Mouse (Mus musculus): ENCODE results near the gene Pbx1.

Pbx1 gene

DNA sequence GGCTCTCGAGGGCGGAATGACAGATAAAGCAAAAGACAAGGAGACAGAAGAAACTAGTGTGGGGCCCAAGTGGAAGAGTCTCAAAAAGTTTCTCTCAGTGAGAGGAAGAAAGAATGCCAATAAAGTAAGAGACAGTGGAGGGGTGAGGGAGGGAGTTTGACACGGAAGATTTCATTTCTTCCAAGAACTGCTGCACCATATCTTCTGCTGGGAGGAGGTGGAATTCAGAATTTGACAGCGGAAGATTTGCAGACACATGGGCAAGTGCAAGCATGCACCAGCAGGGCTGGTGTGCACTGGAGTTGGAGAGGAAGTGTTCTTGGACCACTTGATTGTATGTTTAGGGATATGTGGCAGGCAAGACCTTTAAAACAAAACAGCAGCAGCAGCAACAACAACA, 163.8 kb downstream of the Pbx1 start:
- DNase-seq (ENCODE audit: low spot score) = no peak

DNA sequence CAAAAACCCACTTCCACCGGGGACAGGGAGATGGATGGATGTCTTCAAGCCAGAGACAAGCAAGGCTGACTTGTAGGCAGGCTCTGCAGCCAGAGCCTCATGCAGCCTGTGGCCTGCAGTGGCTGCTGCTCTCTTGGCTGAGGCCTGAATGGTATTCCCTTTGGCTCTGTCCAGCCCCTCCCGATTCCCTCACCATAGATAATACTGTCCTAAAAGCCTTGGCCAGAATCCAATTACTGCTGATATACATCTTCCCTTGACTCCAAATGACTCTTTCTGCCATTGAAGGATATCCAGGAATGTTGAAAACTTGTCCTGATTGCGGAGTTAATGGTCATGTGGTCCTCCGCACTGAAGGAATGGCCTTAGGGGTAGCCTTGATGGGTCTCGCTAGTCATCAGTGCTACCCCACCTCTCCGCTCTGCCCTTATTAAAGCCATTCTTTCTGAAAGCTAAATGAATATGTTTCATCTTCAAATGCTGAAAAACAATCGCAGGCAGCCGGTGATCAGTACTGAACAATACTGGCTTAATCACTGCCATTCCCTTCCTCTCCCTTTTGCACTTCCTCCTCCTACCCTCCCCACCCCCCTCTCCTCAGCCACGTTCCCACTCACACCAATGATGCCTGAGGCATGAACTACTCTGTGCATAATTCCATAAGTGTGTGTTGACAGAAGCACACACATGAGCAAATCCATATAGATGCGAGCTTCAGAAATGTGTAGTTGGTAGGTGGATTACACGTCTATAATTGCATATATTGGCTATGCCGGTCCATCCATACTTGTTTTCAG, 166.3 kb downstream of the Pbx1 start:
- DNase-seq (ENCODE audit: low spot score) = no peak

DNA sequence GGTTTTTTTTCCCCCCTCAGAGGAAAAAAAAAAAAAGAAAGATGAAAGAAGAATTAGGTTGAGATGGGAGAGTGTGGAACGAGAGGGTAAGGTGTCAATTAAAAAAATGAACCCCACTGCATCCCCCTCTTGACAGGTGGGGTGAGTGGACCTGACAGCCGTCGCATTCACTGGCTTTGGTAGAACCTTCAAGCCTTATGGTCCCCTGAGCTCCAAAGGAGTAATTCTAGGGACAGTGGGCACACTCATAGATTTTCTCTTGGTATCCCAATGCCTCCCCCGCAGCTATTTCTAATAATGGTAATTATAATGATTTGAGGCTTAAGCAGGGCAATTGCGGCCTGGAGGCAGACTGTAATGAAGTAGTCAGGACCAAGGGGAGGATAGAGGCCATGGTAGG, 167.0 kb downstream of the Pbx1 start:
- no peak for DNase-seq (ENCODE audit: low spot score)

DNA sequence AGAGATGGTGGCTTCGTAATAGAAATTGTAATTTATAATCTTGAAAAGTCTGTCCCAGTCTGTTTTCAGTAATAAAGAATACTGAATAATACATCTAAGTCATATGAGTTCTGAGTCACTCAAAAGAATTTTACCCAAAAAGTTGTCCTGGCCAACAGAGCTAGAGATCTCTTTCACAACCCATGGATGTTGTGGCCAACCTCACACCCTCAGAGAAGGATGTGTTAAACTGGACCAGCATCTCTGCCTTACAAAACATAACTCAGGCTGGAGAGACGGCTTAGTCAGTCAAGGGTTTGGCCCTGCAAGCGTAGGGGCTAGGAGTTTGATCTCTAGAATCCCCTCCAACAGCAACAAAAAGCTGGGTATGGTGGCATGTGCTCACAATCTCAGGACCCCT, 171.7 kb downstream of the Pbx1 start:
- no peak for DNase-seq (ENCODE audit: low spot score)

DNA sequence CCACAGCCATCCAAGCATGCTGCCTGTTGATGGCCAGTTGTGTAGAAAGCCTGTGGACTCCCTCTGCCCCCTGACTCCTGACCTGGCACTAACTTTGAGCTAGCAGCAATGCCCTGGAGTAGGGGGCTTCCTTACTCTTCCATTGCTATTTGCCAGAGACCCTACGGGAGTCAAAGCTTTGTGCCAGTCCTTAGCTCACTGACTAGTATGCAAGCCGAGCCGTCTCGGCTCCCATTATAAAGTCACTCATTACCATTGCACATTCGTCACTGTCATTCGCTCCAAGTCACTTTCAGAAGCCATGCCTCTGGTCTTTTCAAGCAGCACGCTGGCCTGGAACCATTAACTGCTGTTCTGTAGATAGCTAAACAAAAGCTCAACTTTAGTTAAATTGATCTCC, 173.2 kb downstream of the Pbx1 start:
- DNase-seq (ENCODE audit: low spot score) = no peak

DNA sequence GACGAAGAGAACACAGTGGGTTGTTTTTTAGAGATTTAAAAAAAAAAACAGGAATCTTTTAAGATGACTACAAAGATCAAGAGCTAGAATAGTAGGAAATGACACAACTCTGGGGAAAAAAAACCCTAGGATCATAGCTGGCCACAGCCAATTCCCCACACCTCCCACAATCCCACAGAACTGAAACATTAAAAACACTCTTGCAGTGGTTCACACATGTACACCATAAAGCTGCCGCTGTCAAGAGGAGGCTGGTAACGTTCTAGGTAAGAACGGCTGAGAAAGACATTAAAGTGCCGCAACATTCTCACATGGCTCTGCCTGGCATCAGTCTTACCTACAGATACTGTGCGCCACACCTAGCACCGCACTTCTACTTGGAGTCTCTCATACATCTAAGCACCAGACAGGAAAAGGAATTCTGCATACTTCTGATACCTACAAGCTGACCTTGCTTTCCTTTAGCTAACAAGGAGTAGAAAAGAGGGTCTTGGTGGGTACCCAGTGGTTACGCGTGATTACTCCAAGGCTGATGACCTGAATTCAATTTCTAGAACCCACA, 176.6 kb downstream of the Pbx1 start:
- no peak for DNase-seq (ENCODE audit: low spot score)

DNA sequence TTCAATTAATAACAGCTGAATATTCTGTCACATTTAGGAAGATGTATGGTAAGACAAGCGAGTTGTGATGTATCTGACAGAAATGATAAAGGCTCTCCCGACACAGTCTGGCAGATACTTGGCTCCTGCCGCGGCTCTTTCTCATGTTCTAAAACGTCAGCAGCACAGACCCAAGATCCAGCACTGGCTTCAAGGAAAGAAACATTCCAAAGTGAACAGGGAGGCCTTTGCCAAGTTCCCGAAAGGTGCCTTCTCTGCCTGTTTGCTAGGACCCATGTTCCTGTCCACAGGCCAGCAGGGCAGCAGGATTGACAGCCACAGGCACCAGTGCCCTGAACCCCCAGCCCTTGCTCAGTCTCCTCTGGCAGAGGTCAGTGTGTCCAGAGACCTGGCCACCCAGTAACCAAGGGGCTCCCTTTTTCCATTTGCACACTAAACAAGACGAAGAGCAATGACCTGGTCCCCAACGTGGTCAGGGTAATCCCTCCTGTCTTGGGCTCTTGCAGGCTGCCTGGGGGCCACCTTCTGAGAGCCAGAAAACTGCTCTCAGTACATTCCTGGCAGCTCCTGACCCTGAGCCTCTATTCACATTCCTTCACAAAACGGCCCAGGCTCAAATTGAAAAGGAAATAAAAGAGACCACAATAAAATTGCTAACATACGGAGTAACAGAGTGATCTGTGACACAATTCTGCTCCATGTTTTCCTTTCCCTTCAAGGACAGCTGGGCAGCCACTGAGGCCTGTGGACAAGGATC, 184.9 kb downstream of the Pbx1 start:
- no peak for DNase-seq (ENCODE audit: low spot score)

DNA sequence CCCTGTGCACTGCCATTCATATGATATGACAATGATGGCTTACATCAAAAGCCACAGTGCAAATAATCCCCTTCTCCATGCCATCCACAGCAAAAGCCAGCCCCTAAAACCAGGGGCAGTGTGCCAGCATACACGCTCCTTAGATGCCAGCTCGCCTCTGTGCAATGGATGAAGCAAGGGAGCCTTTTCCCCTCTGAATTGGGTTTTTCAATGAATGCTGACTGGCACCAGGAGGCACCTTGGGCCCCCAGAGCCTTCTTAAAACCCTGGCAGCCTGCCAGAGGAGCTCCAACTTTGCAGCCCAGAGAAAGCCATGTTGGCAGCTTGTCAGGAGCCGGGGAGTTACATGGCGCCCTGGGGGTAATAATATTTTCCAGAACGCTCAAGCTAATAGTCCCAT, 186.5 kb downstream of the Pbx1 start:
- no peak for DNase-seq (ENCODE audit: low spot score)

DNA sequence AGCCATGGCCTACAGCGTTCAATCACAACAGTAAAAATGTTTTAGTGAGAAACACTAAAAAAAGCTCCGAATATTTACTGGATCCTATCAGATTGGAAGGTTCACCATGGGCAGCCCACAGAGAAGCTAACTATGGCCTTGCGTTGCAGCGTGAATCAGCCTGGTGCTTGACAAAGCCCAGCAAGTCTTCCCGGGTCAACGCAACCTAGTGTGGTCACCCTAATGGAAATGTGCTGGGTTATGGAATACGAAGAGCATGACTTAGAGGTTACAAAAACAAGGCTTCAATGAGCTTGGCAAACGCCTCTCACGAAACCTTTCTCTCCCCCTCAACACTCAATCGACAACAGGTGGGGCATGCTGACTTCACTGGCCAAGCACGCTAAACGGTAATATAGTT, 188.3 kb downstream of the Pbx1 start:
- no peak for DNase-seq (ENCODE audit: low spot score)

DNA sequence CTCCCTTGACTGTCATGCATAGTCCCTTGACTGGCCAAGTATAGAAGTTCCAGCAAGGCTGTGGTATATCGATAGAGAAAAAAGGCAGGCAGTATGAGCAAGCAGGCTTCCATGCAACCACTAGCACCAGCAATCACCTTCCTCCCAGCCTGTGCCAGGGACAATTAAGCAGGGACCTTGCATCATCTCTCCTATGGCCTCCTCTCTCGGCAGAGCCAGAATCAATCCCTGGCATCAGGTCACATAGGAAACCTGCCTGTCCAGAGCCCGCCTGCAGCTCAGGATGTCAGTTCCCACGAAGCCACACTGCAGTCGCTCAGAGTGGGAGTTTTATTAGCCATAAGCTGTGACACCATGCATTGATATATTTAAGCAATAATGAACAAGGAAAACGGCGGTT, 189.0 kb downstream of the Pbx1 start:
- DNase-seq (ENCODE audit: low spot score) = no peak

DNA sequence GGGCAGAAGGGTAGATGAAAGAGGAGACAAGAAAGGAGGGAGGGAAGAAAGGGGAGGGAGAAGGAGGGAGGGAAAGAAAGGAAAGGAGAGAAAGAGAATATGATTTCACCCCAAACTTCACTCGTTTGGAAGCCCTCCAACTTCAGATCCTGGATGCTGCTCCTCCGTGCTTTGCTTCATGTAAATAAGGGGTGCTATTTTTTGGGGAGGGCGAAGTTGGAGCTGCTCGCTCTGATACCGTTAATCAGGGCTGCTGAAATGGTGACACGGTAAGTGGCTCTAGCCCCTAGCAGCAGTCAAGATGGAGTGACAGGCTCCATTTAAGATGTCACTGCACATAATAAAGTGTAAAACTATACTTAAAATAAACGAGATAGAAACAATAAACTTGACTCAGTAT, 190.8 kb downstream of the Pbx1 start:
- no peak for DNase-seq (ENCODE audit: low spot score)

DNA sequence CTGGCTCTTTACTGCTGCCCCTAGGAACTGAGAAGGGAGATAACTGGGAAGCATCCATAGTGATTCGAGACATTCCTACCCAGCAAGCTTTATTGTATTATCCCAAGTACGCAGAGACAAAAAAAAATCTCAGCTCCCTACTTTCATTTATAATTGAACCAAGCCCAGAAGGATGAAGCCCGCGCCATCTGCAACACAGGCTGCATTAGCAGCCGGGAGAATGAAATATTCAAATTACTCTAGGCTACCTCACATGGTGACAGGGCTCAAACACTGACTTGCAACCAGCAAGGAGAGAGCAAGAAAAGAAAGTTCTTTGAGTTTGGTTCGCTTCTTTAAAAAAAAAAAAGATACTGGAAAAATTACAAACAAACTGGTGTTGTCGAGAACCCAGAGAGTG, 191.2 kb downstream of the Pbx1 start:
- DNase-seq (ENCODE audit: low spot score) = no peak

DNA sequence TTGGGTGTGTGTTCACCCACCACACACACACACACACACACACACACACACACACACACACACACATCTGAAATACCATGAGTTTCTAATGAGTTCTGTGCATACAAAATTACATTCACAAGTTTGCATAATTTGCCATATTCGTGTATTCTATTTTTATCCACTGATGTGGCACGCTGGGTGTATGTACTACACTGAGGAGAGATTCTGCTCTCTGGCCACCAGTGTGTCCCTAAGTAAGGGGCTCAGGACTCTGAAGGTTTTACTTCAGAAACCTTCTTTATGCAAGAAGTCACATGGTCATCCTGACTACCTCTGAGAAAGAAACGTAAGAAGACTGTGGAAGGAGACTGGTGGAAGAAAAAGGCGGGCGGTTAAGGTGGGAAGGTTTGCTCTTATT, 191.7 kb downstream of the Pbx1 start:
- DNase-seq (ENCODE audit: low spot score) = no peak

DNA sequence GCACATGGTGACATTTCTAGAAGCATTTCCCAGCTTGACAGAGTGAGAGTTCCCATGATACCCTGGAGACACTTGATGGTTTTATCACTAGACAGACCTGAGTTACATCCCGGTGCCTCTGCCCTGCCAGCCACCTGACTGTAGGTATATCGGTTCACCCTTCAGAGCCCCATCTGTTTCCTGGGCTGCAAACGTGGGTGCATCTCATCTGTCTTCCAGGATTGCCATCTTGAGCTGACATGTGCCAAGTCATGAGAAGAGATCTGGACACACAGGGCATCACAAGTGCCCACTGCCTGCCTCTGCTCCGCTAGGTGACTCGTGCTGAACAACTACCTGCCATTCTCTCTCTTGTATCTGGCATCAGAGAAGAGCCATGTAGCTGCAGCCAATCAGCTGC, 196.0 kb downstream of the Pbx1 start:
- no peak for DNase-seq (ENCODE audit: low spot score)

DNA sequence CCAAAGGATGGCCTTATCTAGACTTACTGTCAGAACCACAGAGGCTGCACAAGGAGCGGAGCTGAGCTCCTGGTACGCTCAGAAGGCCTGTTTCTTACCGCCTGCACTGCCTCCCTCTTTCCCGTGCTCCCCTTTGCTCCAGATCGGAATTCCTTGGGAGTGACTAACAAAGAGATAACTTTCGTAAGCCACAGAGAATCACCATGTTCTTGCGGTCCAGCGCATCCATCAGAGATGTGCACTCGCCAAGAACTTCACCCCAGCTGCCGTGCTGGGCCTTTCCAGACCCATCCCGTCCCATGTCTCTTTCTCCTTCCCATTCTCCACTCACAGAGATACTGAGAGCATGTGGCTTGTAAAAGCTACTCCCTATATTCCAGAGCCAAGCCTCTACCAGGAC, 197.7 kb downstream of the Pbx1 start:
- no peak for DNase-seq (ENCODE audit: low spot score)

DNA sequence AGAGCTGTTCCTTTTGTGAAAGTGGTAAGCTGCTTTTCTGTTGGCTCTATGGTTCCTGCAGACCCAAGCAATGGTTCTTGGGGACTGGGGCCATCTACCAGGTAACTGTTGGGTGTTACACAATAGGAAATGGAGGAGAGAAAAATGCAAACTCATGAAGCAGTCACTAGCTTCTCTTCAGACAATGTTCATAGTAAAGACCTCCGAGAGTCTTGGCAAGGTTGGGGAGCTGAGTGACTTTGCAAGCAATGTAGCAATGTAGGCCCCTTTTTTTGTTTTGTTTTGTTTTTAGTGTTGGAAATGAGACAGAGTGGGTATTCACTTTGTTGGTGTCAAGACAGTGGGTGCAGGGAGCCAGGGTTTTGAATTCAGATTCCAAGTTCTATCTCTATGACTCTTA, 198.9 kb downstream of the Pbx1 start:
- DNase-seq (ENCODE audit: low spot score) = no peak

DNA sequence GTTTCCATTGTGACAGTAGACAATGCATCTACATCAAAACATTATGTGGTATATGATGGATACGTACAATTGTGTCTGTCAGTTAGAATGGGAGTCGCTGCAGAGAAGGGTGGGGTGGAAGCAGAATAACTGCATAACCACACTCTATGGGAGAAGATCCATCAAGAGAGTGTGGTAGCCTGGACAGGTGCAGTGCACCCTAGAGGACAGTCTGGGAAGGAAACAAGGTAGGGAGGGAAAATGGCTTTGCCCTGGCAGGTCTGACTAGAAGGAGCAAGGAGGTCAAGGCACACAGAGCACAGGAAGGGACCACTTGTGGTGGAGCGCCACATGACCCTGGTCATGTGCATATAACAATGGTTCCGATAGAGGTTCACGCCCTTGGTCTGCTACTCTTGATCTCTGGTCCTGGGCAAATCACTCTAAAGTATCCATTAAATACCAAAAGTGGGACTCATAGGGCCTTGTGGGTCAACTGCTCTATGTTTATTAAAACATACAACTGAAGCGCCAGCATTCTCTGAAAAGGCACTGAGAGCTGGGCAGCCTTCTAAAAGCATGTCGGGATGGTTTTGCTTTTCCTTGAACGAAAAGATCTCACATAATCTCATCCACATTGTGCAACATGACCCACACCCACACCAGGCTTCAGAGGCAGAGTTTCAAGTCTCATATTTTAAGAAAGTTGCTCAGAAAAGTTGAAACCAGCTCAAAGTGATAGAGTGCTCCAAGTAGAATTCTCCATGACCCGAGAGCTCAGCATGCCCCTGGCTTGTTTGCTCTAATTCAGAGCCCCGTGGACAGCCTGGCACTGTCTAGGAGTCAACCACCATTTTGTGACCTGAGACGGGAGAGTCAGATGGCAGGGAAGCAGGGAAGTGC, 200.3 kb downstream of the Pbx1 start:
- DNase-seq (ENCODE audit: low spot score) = no peak

DNA sequence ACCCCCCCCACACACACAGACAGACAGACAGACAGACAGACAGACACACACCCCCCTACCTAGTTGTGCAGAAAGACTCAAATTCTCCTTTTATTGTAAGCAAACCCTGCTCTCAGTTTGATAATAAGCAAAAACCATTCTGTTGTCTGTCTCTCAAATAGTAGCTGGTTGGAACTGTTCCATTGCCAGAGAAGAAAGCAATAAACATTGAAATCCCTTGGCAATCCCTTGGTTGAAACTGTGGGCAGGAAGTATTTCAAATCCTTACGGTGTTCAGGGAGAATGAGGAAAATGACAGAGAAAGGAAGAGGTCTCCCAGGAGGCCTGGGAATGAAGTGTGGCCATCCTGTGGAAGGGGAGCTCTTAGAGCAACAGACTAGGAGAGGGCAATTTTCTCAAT, 201.2 kb downstream of the Pbx1 start:
- DNase-seq (ENCODE audit: low spot score) = no peak

DNA sequence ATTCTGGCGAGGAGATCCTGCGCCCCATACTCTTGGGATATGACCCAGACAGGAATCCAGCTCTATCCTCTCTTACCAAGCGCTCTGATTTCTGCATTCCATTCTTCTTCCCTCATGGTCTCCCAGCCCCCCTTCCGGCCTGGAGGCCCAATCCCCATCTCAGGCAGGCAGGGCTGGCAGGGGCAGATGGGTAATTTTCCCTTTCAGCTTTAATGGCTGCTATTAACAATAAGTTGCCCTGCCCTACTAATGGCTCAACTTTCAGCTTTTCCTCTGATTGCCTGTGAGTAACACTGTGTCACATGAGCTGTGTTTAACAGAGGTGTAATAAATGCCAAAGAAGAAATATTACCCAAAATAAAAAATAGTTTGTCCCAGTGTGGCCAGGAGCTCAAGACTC, 201.9 kb downstream of the Pbx1 start:
- no peak for DNase-seq (ENCODE audit: low spot score)

DNA sequence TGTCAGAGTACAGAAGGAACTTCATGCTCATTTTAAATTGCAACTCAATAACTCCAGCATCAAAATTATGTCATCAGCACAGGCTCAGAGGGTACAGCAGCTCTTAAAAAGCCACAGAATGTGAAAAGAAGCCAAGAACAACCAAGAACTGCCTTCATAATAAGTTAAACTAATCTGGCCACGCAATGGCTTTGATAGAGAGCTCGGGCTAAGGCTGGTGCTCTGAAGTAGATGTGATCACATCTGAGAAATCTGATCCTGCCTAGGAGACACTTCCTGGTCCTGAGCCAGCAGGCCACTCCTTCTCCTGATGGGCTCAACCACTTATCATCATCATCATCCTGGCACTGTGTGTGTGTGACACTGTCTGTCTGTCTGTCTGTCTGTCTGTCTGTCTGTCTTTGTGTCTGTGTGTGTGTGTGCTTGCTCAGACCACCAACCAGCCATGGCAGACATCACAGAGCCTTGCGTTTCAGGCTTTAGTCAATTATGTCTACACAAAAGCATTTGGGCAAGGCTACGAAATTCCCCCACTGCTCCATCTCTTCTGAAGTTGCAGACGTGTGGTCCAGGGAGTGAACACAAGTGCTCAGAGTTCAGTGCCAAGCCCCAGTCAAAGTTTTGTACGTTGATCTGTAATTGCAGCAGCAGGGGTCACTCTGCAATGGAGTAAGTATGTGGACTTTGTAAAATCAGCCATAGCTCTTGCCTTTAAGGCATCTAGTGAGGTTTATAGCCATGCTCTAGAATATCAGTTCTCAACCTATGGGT, 203.1 kb downstream of the Pbx1 start:
- DNase-seq (ENCODE audit: low spot score) = no peak

DNA sequence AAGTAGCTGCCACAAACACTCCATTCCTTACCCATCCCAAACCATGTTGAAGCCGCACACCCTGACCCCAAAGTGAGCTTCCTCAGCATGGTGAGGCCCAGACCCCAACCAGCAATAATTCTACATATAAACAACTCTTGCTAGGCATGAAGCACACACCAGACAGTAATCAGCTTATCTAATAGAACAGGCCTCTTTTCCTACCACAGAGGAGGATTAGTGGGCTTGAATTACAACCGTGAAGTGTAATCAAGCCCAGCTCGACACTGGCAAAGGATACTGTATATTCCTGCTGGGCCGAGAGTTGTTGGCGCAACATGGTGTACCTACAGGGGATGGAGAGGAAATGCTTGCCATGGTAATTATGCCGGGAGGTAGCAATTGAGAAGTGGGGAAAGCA, 205.9 kb downstream of the Pbx1 start:
- no peak for DNase-seq (ENCODE audit: low spot score)
